Mouse (Mus musculus) yolk sac, embryonic 10.5 days (tissue): ENCODE measurements around the gene Prkd3.

ENCODE experiments used
- DNase-seq: peaks from one replicate; pipeline ENCODE4 v3.0.0-alpha.2; 2017; ENCODE audit warnings: low spot score

Prkd3 gene

DNA sequence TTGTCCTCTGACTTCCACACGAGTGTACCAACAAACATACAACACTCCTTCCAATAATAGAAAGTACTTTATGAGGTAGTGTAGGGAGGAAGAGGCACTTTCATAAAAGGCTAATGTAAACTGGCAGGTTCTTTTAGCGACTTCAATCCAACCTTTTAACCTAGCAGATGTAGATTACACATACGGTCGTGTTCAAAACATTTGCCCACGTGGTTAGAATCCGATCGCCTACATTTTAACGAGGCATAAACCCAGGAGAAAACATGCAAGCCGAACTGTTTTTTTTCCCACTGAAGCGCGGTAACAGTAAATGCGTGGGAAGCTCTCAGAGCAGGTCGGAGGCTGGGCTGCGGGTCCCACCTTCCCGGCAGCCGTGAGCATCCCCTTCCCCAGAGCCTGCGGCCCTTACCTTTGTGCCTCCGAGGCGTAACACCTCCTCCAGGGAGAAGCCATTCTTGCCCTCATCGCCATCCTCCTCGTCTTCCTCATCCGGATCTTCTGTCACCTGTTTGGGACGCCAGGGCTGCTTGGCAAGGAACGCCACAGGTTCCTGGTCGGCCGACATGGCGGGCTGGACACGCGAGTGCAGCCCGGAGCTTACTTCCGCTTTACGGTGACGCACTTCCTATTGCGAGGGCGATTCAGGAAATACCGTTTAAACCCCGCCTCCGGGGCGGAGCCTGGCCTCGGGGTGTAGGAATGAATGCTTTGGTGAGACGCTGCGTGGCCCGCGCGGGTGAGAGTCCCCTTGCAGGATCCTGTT, 84.0 kb downstream of the Prkd3 start, which contains the start of the genes Cebpz and Ndufaf7:
Gene Cebpz (minus strand): TSS at position 601 of the 763 bp plus-strand sequence.
Gene Ndufaf7 (plus strand): TSS at position 671 of the 763 bp plus-strand sequence.
- peak; percentile 95 for DNase-seq

DNA sequence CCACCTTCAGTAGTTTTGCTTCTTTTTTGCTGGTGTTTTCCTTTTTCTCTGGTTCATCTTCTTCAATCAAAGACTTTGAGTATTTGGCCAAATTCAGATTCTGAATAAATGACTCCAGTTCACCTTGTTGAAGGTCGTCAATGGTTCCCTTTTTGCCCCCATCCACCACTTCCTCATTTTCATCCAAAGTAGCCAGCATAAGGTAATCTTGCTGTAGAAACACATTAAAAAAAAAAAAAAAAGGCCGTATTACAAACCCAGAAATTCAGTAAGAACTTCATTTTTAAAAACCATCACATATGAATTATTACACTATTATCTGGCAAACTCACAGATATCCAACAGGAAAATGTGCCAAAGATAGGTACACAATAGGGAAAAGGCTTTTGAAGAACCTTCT, 84.8 kb downstream of the Prkd3 start:
- DNase-seq: no peak

DNA sequence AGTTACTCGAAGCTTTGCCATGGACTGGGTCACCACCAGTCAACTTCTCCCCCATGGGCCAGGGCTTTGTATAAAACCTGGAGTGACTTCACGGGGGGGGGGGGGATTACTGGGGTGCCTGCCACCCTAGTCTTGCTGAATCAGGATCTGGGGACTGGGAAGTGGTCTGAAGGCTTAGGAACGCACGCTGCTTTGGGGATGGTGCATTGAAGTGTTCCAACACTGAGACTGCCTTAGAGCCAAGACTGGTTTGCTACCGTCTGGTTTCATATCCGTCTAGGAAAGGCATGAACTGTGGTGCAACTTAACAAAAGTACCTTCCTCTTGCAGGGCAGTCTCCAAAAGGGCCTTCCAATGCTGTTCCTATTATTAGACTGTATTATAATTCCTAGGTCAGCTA, 102.9 kb downstream of the Prkd3 start:
- DNase-seq: no peak

DNA sequence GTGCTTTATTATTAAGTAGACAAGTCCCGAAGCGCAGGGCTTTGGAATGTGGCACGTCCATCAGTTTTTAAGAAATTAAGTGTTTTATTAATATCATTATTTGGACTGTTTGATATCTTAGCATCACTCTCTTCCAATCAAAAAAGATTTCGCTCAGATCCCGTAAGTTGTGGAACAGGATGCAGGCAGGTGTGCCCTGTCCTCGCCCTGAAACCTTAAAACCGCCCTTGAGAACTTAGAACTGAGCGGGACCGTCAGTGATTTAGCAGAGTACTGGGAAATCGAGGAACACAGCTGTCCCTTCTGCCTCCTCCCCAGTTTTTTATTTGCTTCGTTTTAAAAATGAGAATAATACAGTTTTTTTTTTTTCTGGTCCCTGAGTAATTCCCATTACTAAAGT, 103.7 kb downstream of the Prkd3 start:
- DNase-seq: no peak

DNA sequence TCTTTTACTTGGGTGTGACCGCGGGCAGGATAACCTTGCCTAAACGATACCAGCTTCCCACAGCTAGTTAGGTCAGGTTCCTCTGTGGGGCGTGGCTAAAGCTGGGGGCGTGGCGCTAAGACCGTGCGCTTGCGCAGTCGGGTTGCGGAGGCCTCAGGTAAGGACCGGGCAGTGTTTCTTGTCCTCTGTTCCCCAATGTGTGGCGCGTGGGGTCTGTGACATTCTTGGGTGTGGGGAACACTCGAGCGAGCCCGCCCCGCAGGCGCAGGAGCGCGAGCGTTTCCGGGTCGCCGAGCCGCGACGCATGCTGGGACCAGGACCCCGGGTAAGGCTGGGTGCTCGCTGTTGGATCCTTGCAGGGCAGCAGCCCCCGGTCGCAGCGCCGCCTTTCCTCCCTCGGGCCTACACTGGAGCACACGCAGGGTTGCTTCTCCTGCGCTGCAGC, 104.2 kb downstream of the Prkd3 start, which contains the start of gene Cebpzos:
Gene Cebpzos (plus strand): TSS at position 132 of the 445 bp plus-strand sequence.
- DNase-seq: peak; percentile 90

DNA sequence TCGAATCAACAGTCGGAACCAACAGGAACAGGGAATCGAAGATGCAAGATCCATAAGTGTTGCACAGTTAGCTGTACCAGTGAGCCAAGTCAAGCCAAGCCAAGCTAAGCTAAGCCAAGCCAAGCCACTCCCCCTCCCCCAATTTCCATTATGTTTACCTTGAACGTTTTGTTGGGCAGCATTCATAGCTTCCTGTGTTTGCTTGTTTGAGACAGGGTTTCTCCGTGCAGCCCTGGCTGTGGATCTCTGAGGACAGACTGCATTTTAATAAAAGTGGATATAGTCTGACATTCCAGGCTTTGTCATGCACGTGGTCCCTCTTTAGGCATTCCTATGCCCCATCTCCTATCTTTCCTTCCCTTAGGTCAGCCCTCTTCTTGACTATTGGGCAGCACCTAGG, 104.8 kb downstream of the Prkd3 start:
- DNase-seq: no peak

DNA sequence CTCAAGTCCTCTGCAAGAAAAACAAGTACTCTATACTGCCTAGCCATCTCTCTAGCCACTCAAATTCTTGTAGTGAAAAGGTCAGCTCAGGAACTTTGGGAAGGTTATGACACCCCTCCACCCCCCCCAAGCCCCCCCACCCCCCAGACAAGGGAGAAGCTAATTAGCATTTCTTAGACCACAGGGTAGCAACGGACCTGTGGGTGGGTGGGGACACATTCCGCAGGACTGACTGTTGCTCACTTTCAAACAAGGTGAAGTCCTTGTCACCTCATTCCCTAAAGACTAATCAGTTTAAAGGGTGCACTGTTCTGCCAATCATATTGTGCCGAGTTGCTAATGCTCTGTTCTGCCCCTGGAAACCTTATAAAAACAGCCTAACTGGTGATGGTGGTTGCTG, 106.7 kb downstream of the Prkd3 start:
- no peak for DNase-seq

DNA sequence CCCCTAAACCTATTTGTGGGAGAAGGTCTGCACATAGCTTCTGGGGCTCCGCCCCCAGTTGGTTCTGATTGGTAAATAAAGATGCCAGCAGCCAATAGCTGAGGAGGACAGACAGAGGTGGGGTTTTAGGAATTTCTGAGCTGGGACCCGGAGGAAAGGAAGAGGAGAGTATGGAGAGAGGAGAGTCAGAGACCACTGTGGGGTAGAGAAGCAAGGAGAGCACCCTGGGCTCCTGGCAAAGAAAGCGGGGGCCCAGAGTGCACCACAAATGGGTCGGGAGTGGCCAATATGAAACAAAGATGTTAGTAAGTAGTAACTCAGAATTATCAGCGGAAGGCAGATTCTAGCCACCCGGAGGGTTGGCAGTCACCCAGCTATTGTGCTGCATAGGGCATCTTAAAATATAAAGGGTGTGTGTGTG, 107.7 kb downstream of the Prkd3 start:
- DNase-seq: peak; percentile 49

DNA sequence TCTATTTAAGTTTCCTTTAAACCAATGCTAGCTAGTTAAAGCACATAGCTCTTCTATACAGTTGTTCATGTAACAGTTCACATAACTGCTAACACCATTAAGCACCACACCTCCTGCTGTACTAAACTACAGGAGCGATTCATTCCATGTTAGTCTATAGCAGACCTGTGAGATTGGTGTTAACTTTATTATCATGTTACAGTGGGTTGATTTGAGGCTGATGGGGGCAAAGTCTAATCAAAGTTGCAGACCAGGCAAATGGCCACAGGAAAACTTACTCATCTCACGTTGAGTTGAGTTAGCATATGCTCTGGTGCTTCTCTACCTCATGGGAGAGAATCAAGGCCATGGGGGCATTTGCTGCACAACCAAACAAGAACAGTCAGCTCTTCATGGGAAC, 111.2 kb downstream of the Prkd3 start:
- DNase-seq: no peak

DNA sequence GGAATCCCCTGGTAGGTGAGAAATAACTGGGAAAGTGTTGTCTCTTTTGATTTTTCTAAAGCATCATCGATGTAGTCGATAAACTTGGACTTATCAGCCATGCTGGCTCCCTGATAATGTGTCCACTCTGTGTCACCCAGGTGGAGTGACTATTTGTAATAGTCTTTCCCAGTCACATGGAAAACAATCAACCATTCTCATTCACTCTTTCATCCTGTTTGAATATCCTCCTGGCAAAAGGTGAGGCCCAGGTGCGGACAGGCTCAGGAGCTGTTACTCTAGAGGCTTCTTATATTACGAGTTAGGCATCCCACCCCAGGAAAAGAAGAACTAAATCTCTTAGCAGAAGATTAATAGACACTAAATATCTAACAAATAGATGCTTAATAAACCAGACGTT, 113.7 kb downstream of the Prkd3 start, which contains the start of gene Sult6b1:
Gene Sult6b1 (minus strand): TSS at position 101 of the 400 bp plus-strand sequence.
- DNase-seq: no peak

DNA sequence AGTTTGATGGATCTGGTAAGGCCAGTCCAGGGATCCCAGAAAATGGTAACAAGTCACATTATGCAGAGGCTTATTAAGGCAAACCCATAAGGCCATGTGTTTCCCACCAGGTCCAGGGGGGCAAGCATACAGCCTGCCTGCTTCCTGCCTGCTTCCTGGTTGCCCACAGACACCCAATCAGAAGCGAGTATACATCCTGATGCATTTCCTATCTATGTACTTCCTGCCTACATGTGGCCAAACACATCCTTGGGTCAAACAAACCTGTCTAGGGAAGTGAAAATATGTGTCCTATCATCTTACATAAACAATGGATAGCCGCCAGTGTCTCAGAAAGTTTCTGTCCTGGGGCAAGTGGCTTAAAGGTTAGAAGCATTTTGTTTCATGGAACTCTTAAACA, 117.5 kb downstream of the Prkd3 start:
- DNase-seq: no peak
